Mouse (Mus musculus): ENCODE results near the gene Mmp24.
"Not testable (repeated sequence)": the region's sequence is repeated elsewhere in the genome, so short reads cannot be mapped to it uniquely, and the experiment has no call there.

The Mmp24 gene

DNA sequence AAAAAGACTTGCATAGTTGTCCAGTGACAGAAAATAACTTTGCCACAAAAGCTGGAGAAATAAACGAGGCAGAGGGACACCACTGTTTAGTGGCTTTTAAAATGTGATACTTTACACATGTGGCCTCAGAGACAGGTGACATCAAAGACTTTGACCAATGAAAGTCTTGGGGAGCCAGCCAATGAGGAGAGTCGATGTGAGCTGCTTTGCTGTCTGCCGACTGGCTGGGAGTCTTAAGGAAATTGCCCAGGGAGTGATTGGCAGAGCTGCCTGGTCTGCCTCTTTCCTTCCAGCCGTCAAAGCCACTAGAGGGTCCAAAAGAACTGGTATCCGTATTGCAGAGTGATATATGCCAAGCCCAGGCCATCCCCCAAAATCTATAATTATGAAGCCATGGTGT lies 39.7 kb downstream of the Mmp24 start:
- DNase-seq (ENCODE audit: low spot score in 2 of 2): no peak

DNA sequence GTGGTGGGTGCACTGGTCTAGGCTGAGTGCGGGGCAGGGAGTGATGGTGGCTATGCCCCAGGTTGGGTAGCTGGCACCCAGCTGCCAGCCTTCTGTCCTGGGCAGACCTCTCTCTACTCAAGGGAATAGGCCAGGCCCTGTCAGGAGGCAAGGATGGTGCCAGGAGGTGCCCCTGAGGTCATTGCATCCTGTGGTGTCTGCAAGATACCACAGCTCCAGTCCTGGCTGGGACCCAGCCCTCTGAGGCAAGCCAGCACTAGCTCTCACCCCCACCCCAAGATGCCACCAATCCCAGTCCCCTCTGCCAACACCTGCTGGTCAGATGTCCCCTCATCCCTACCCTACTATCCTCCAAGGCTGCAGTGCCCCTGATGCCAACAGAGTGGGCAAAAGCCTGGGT lies 41.0 kb downstream of the Mmp24 start:
- DNase-seq (ENCODE audit: low spot score in 2 of 2): no peak

DNA sequence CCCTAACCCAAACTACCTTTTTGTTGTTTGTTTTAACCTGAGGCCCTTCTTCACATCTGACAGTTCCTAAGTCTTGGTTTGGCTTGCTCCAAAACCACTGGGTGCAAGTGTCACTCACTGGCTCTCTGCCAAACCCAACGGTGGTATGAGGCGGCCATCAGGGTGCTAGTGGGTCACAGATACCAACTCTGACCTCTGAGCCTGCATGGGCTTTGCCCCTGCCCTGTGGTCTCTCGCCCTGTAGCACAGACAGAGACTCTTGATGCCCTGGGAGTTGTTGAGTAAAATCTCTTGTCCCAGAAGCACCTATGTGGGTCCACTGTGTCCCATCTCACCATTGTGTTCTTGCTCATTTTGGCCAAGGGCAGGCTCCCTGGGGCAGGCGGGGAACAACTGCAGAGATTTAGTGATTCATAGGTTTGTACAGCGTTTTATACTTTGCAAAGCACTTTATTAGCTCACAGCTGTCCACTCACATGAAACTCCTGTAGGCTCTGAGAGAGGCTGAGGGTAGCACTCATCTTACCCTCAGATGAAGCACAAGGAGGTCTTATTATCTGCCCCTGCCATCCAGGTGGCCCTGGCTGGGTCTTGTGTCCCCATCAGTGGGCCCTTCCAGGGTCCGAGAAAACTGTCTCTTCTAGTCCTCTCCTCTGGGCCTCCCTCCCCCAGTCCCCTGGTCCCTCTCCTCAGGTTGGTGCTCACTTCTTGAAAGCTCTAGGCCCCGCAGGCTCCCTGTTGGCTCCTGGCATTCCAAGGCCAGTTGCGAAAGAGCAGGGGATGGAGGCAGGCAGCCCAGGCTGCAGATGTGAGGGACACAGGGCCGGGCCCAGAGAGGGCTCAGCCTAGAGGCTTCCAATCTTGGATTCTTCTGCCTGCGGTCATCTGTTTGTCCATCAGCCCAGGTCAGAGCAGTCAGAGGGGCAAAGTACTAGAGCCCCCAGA lies 42.4 kb downstream of the Mmp24 start:
- no peak for DNase-seq (ENCODE audit: low spot score in 2 of 2)

DNA sequence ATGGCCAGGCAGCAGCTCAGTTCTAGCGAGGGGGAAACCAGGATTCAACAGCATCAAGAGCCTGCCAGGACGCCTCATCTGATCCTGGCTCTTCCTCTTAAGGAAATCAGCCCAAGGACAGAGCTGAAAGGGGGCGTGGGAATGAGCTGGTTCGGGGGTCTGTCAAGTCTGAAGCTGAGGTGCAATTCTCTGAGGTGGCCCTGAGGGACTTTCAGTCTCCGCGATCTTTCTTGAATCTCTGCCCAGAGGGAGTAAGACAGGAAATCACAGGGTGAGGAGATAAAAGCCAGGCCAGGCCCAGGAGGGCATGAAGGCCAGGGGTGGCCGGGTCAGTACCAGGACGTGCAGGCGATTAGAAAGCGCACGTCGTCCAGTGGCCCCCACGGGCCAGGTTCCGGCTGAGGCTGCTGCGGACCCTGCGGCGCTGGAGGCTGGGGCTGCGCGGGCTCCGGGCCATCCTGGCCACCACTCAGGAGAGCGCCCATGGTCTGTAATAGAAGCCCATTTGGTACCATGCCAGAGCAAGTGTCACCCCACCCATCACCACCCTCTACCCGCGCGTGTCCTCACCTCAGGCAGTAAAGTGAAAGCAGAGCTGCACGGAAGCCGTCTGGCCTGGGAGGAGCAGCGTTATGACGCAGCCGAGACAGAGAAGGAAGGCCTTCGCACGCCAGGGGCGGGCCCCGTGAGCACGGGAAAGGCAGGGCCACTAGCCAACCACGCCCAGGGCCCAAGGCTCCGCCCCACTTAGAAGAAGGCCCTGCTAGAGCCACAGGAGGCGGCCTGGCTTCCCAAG lies 43.7 kb downstream of the Mmp24 start:
- peak; percentile 90 to 91 for DNase-seq (ENCODE audit: low spot score in 2 of 2)

DNA sequence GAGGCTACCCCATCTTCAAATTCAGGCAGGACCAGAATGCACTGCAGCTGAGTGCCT lies 44.1 kb downstream of the Mmp24 start, which contains the start of gene BC029722:
TSS of gene BC029722 (minus strand) at position 35 of the 57 bp plus-strand sequence.
- no peak for DNase-seq (ENCODE audit: low spot score in 2 of 2)

GRCm38 (mm10) chr2:155819449-155820251 lies 44.5 kb downstream of the Mmp24 start:
- DNase-seq (ENCODE audit: low spot score in 2 of 2): no peak

GRCm38 (mm10) chr2:155820779-155821178 lies 45.6 kb downstream of the Mmp24 start:
- DNase-seq (ENCODE audit: low spot score in 2 of 2): no peak

- DNase-seq (ENCODE audit: low spot score in 2 of 2): no peak
Observed at GRCm38 (mm10) chr2:155823722-155824121, 48.6 kb downstream of the Mmp24 start.

- DNase-seq (ENCODE audit: low spot score in 2 of 2): no peak
Observed at GRCm38 (mm10) chr2:155825904-155826629, 50.9 kb downstream of the Mmp24 start.

DNA sequence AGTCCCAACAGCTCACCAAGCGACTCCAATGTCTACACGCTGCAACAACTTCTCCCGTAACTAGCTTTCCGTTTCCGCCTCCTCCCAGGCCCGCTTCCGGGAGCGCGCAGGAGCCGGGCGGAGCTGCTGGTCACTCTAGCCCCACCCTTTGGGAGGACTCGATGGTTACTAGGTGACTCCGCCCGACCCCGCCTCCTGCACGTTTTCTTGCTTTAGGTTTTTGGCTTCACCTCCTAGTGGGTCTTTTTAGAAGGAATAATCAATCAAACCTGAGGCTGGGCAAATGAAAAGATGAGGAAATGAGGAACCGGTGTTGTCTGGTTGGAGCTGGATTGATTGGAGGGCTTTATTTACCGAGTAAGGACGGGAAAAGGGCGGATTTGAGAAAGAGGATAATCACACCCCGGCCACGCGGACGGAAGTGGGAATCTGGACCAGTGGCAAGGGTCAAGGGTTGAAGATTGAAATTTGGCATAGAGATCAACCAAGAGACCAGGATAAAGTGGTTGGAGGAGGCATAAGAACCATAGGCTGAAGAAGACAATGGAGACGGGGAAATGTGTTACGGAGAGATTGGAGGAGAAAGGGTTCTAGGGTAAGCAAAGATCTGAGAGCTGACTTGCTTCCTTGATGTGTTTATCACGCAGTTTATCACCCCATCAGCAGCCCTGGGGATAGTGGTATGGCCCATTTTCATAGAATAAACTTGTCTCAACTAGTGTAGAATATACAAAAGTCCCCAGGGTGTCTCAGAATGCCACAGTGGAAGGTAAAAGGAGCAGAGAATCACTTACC lies 51.7 kb downstream of the Mmp24 start, which contains the start of gene Eif6:
TSS of gene Eif6 (minus strand) at position 296 of the 795 bp plus-strand sequence.
- DNase-seq (ENCODE audit: low spot score in 2 of 2): peak; percentile 79 to 83

- no peak for DNase-seq (ENCODE audit: low spot score in 2 of 2)
Observed at GRCm38 (mm10) chr2:155830841-155831240, 55.7 kb downstream of the Mmp24 start.

DNA sequence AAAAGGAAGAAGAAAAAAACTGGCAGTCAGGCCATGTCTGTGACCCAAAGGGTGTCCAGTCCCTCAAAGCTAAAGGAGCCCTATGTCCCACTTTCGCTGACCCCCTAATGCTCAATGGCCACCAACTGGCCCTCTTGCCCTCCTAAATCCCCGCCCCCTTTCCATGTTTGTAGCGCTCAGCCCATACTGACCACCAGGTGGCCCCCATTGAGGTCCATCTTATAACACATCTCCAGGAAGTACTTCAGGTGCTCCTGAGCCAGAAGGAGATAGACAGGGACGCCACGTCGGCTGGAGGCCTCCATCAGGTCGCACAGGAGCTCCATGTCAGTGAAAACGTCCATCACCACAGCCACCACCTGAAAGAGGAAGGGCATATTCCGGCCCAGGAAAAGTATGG lies 56.2 kb downstream of the Mmp24 start:
- no peak for DNase-seq (ENCODE audit: low spot score in 2 of 2)

- not testable (repeated sequence) for DNase-seq (ENCODE audit: low spot score in 2 of 2)
Observed at GRCm38 (mm10) chr2:155832087-155832486, 56.9 kb downstream of the Mmp24 start.

- no peak for DNase-seq (ENCODE audit: low spot score in 2 of 2)
Observed at GRCm38 (mm10) chr2:155834732-155835131, 59.6 kb downstream of the Mmp24 start, which contains the start of gene Fam83c. TSS of gene Fam83c (minus strand) at chr2:155834854.

- DNase-seq (ENCODE audit: low spot score in 2 of 2): no peak
Observed at GRCm38 (mm10) chr2:155837961-155838360, 62.8 kb downstream of the Mmp24 start.

GRCm38 (mm10) chr2:155838961-155839360 lies 63.8 kb downstream of the Mmp24 start:
- no peak for DNase-seq (ENCODE audit: low spot score in 2 of 2)

GRCm38 (mm10) chr2:155846930-155847329 lies 71.8 kb downstream of the Mmp24 start:
- DNase-seq (ENCODE audit: low spot score in 2 of 2): no peak

DNA sequence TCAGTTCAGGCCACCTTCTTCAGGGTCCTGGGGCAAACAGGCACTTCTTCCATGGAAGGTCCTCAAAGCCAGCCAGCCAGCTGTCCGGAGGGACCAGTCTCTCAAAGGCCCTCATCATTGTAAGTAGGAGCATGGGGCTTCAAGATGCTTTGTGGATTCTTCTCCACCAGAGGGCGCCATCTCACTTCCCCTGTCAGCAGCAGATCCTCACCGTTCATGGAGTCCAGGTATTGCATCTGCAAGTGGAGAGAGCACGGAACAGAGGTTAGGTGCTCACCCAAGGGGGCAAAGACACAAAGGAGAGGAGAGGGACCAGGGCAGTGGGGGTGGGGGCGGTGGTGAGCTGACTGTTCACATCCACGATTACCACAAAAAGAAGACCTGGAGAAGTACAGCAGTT lies 73.1 kb downstream of the Mmp24 start:
- DNase-seq (ENCODE audit: low spot score in 2 of 2): peak; percentile 34 to 81

DNA sequence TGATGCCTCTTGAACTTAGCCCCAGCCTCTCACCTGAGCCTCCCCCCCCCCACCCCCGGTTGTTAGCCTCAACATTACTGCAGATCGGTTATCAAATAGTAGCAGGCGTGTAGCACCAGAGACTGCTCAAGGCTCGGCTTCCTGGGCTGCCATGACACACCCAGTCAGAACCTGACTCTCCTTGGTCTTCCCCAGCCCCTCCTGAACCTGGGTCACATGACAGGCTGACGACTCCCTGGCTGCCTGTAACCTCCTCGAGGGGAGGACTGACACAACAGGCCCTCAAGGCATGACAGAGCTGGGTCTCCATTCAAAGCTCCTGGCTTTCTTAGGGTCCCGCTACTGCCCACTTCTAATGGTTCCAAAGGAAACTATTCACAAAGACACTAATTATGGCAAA lies 74.3 kb downstream of the Mmp24 start:
- DNase-seq (ENCODE audit: low spot score in 2 of 2): no peak

DNA sequence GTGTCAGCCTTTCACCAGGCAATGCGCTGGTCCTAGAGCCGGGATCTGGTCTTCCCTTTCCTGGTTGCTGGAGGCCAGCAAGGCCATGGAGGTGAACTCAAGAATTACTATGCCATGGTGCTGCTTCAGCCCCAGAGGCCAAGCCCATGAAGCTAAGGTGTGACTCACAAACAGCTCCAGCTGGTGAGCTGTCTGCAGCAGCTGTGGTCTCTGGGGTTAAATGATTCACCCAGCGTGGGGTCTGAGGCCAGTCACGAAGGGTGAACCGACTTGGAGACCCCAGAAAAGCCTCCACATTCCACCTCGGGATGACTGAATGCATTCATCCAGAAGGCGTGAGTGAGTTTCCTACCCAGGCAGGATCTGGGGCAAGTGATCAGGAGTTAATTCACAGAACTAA lies 75.0 kb downstream of the Mmp24 start:
- DNase-seq (ENCODE audit: low spot score in 2 of 2): no peak

GRCm38 (mm10) chr2:155852536-155852935 lies 77.4 kb downstream of the Mmp24 start:
- no peak for DNase-seq (ENCODE audit: low spot score in 2 of 2)
